Mouse (Mus musculus) layer of hippocampus, adult 9-10 months (tissue): ENCODE data around the gene Zan.

ENCODE experiments used
- DNase-seq: peaks from one replicate; pipeline ENCODE4 v3.0.0; 2022; ENCODE audit warnings: low spot score

The Zan gene

GRCm38 (mm10) chr5:137476964-137477363 lies at the start of gene Zan:
Gene Zan, minus strand, starts transcription at chr5:137477064.
- DNase-seq = no peak

GRCm38 (mm10) chr5:137526192-137526936 lies 49.5 kb upstream of the Zan start:
- DNase-seq = no peak

- DNase-seq = no peak
These were observed 48.6 kb upstream of the Zan start for GRCm38 (mm10) chr5:137525511-137525910.

GRCm38 (mm10) chr5:137524671-137525070 lies 47.8 kb upstream of the Zan start:
- no peak for DNase-seq

- no peak for DNase-seq
These were observed 47.3 kb upstream of the Zan start for GRCm38 (mm10) chr5:137524251-137524515.

- DNase-seq = no peak
These were observed 46.8 kb upstream of the Zan start for GRCm38 (mm10) chr5:137523396-137524250.

- no peak for DNase-seq
These were observed 45.8 kb upstream of the Zan start for GRCm38 (mm10) chr5:137522711-137523110.

GRCm38 (mm10) chr5:137521861-137522260 lies 45.0 kb upstream of the Zan start:
- DNase-seq = no peak

GRCm38 (mm10) chr5:137519691-137520550 lies 43.1 kb upstream of the Zan start:
- no peak for DNase-seq

- no peak for DNase-seq
These were observed 41.6 kb upstream of the Zan start, which contains the start of gene Gigyf1 for GRCm38 (mm10) chr5:137518436-137518835. Gene Gigyf1, plus strand, starts transcription at chr5:137518548.

GRCm38 (mm10) chr5:137514811-137515210 lies 37.9 kb upstream of the Zan start:
- no peak for DNase-seq

GRCm38 (mm10) chr5:137513951-137514721 lies 37.3 kb upstream of the Zan start:
- no peak for DNase-seq

- DNase-seq = no peak
These were observed 36.3 kb upstream of the Zan start for GRCm38 (mm10) chr5:137512847-137513794.

GRCm38 (mm10) chr5:137511706-137512105 lies 34.8 kb upstream of the Zan start:
- DNase-seq = no peak

- DNase-seq = no peak
These were observed 33.9 kb upstream of the Zan start for GRCm38 (mm10) chr5:137510573-137511390.

GRCm38 (mm10) chr5:137510014-137510501 lies 33.2 kb upstream of the Zan start:
- no peak for DNase-seq

- DNase-seq = no peak
These were observed 27.2 kb upstream of the Zan start for GRCm38 (mm10) chr5:137504041-137504440.

GRCm38 (mm10) chr5:137502667-137503110 lies 25.8 kb upstream of the Zan start:
- no peak for DNase-seq
